ENCODE assay signal across 40 mouse cellular contexts in the genomic region with DNA sequence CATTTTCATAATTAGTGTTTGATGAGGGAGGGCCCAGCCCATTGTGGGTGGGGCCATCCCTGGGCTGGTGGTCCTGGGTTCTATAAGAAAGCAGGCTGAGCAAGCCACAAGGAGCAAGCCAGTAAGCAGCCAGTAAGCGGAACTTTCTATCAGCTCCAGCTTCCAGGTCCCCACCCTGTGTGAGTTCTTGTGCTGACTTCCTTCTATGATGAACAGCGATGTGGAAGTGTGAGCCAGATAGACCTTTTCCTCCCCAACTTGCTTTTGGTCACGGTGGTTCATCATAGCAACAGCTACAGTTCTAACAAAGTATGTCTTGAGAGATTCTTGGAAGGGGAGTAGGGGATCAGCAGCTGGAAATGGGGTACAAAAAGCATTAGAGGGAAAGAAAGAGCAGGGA. TPM values are rescaled to one million over a fixed set of nuclear protein-coding genes. Genes with fewer than 3 reads are reported as not detected.
"Had no signal": no experiment of that assay in that cellular context is flagged by ENCODE, and none has a peak within 500 bp of the region (broad histone marks: within the 10 kb centered on the region; RNA-seq: fewer than 3 reads in every experiment).

No protein-coding gene starts in this region.

- ATAC-seq: hindbrain, postnatal 0 days; intestine, embryonic 16.5 days had no signal

- H3K9ac ChIP-seq: heart, embryonic 12.5 days; hindbrain, embryonic 13.5 days; hindbrain, embryonic 15.5 days; kidney, embryonic 15.5 days; limb, embryonic 13.5 days; limb, embryonic 15.5 days; liver, embryonic 13.5 days had no signal

- H3K27ac ChIP-seq: heart, embryonic 10.5 days; hindbrain, embryonic 13.5 days; hindbrain, embryonic 15.5 days; hindbrain, postnatal 0 days; kidney, embryonic 15.5 days; kidney, postnatal 0 days; limb, embryonic 13.5 days; limb, embryonic 15.5 days; liver, embryonic 13.5 days had no signal

- H3K9me3 ChIP-seq: heart, embryonic 10.5 days; heart, embryonic 12.5 days; hindbrain, embryonic 13.5 days; hindbrain, embryonic 15.5 days; kidney, embryonic 15.5 days; limb, embryonic 13.5 days; limb, embryonic 15.5 days; liver, embryonic 13.5 days had no signal

- H3K4me1 ChIP-seq: hindbrain, embryonic 13.5 days; hindbrain, embryonic 15.5 days; limb, embryonic 13.5 days had no signal

- H3K4me2 ChIP-seq: heart, embryonic 12.5 days; hindbrain, embryonic 13.5 days; hindbrain, embryonic 15.5 days; kidney, embryonic 15.5 days; limb, embryonic 13.5 days; limb, embryonic 15.5 days; liver, embryonic 13.5 days had no signal

- DNase-seq: gastrocnemius, postnatal 14 days; gastrocnemius, postnatal 36 days; heart, postnatal 10 days; heart, postnatal 4 days; kidney, adult 11 months; kidney, adult 2 months; kidney, adult 9 months; kidney, postnatal 14 days; kidney, postnatal 36 days; layer of hippocampus, adult 9-11 months; layer of hippocampus, postnatal 36 days; left cerebral cortex, postnatal 4 days; liver, embryonic 13.5 days had no signal

- H3K36me3 ChIP-seq: heart, embryonic 10.5 days; heart, embryonic 12.5 days; hindbrain, embryonic 13.5 days; hindbrain, embryonic 15.5 days; kidney, embryonic 15.5 days; limb, embryonic 13.5 days; limb, embryonic 15.5 days; liver, embryonic 13.5 days had no signal

- H3K27me3 ChIP-seq: heart, embryonic 12.5 days; hindbrain, embryonic 15.5 days; kidney, embryonic 15.5 days; limb, embryonic 13.5 days; limb, embryonic 15.5 days had no signal

- H3K4me3 ChIP-seq: heart, embryonic 10.5 days; heart, embryonic 12.5 days; hindbrain, embryonic 13.5 days; hindbrain, embryonic 15.5 days; kidney, embryonic 15.5 days; limb, embryonic 13.5 days; limb, embryonic 15.5 days; liver, embryonic 13.5 days had no signal

RNA-seq across cellular contexts. Expression of a gene that starts 8.1 kb away (rescaled TPM):
- total RNA-seq: gastrocnemius, adult 8-10 months; hindbrain, postnatal 0 days; layer of hippocampus, adult 18-20 months; layer of hippocampus, postnatal 14 days; layer of hippocampus, postnatal 36 days; left cerebral cortex, adult 18-20 months; left cerebral cortex, postnatal 10 days; left cerebral cortex, postnatal 25 days; left cerebral cortex, postnatal 4 days had no signal
- polyA plus RNA-seq: hindbrain, postnatal 0 days had no signal

RNA-seq across cellular contexts. Expression of a gene that starts 23.5 kb away (rescaled TPM):
- total RNA-seq: gastrocnemius, adult 18-20 months; gastrocnemius, adult 8-10 months; gastrocnemius, postnatal 14 days; gastrocnemius, postnatal 36 days; granulocyte monocyte progenitor cell, adult 5-6 weeks; heart, adult 18-20 months; heart, adult 8-10 months; heart, postnatal 10 days; heart, postnatal 25 days; heart, postnatal 4 days; layer of hippocampus, adult 8-10 months; layer of hippocampus, postnatal 36 days had no signal
- polyA plus RNA-seq: heart, embryonic 10.5 days; heart, embryonic 12.5 days; heart, embryonic 14.5 days; hindbrain, embryonic 11.5 days; hindbrain, embryonic 13.5 days; hindbrain, embryonic 15.5 days; kidney, adult 2 months; kidney, embryonic 15.5 days; large intestine, adult 2 months; limb, embryonic 13.5 days; limb, embryonic 15.5 days; liver, embryonic 13.5 days had no signal

RNA-seq across cellular contexts. Expression of a gene that starts 44.5 kb away (rescaled TPM):
- total RNA-seq: hindbrain, postnatal 0 days; layer of hippocampus, adult 18-20 months; layer of hippocampus, adult 8-10 months; layer of hippocampus, postnatal 14 days; layer of hippocampus, postnatal 36 days; left cerebral cortex, adult 18-20 months; left cerebral cortex, adult 8-10 months; left cerebral cortex, postnatal 10 days; left cerebral cortex, postnatal 25 days; left cerebral cortex, postnatal 4 days had no signal
- polyA plus RNA-seq: heart, embryonic 14.5 days; hindbrain, embryonic 11.5 days; hindbrain, embryonic 13.5 days; hindbrain, embryonic 15.5 days; intestine, embryonic 14.5 days; large intestine, adult 2 months had no signal
